Mouse (Mus musculus) cerebellum, adult 9-10 months (tissue): ENCODE data around the gene Ccr1l1.

Experiments used
- DNase-seq: peaks from one replicate; pipeline ENCODE4 v3.0.0; 2022

The Ccr1l1 gene

DNA sequence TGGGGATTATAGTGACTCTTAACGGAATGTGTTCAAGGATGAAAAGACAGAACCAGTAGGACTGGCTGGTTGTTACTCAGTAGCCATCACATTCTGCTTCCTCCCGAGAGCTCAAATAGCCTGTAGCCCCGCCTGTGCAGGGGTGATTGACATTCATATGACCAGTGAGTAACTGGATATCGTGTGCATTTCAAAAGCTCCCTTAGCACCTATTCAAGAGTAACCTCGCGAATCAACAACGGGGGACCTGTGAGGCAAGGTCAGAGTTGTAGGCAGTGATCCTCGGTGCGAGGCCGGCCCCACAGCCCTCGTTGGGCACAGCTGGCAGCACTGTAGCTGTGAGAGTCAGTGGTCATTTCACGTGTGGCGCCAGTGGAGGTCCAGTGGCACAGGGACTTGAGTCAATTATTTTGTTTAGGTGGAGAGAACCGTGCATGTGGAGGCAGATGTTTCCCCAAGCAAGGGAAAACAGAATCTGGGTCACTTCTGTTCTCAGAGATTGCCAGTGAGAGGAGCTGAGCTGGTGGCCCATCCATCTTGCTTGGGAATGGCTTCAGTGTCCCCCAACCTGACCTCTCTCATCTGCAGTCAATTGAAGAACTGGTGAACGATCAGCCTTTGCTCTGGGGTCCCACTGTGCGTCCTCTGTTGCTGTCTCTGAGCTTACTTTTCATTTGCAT lies 50.8 kb downstream of the Ccr1l1 start:
- no peak for DNase-seq
